ENCODE assay signal across 9 mouse cellular contexts in the genomic region with DNA sequence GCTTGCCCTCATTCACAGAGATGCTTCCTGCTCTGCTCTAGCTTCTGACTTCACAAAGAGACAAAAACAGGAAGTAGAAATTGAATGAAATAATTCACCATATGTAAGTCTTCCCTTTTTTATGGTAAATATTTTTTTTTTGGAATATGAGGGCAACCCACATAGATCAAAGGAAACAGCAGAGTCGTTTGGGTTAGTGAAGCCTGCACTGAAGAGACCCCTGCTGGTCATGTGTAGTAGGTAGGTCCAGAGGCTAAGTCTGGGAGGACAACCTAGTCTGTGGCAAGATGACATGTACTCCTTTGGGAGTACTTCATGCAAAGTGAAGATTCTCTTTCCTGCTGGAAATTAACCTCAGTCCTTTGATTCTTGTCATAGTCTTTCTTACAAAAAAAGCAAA. TPM values are rescaled to one million over a fixed set of nuclear protein-coding genes. Genes with fewer than 3 reads are reported as not detected.
DNase-seq lines count a peak whose midpoint lies in the region; ATAC-seq lines count a peak whose summit lies in the region.
"Had no signal": no experiment of that assay in that cellular context is flagged by ENCODE, and none has a peak within 500 bp of the region (broad histone marks: within the 10 kb centered on the region; RNA-seq: fewer than 3 reads in every experiment).

No protein-coding gene starts in this region.

- H3K4me1 ChIP-seq in kidney, embryonic 15.5 days, result 0 out of 2 replicates have a peak, but pooled peaks cover 2% of the 10 kb centered on the region
- H3K4me1 ChIP-seq in neural tube, embryonic 15.5 days, result no peaks in the 10 kb centered on the region
- H3K4me1 ChIP-seq: limb, embryonic 12.5 days had no signal

- H3K4me2 ChIP-seq in kidney, embryonic 15.5 days, result no peak overlapping the region
- no peak overlapping the region for H3K4me2 ChIP-seq in neural tube, embryonic 15.5 days
- H3K4me2 ChIP-seq: limb, embryonic 12.5 days had no signal

- no peaks in the 10 kb centered on the region for H3K27me3 ChIP-seq in kidney, embryonic 15.5 days
- H3K27me3 ChIP-seq in neural tube, embryonic 15.5 days (replicated peaks), result no peaks in the 10 kb centered on the region

- H3K9ac ChIP-seq in kidney, embryonic 15.5 days, result no peak overlapping the region
- no peak overlapping the region for H3K9ac ChIP-seq in neural tube, embryonic 15.5 days (replicated peaks)
- H3K9ac ChIP-seq: limb, embryonic 12.5 days had no signal

- no peak overlapping the region for H3K27ac ChIP-seq in kidney, embryonic 15.5 days
- no peak overlapping the region for H3K27ac ChIP-seq in neural tube, embryonic 15.5 days (replicated peaks)
- H3K27ac ChIP-seq: limb, embryonic 12.5 days had no signal

- ATAC-seq in kidney, embryonic 15.5 days (replicated peaks; ENCODE audit: low FRiP score), result no peak; the same call in 1 of the 2 replicates
- ATAC-seq in activated CD4-positive, CD25-positive, alpha-beta regulatory T cell, adult 4 months, result peak; percentile 90
- ATAC-seq in hematopoietic stem cell, adult 5-6 weeks (replicated peaks in 1 of 2; ENCODE audit: insufficient read depth in 1 of 2, low FRiP score in 2 of 2, low TSS enrichment in 1 of 2, low read depth in 1 of 2, poor library complexity in 2 of 2, severe bottlenecking in 2 of 2), result peak; percentile 92 to 94
- no peak for ATAC-seq in neural tube, embryonic 15.5 days (ENCODE audit: low FRiP score)

- H3K9me3 ChIP-seq in kidney, embryonic 15.5 days (replicated peaks), result no peaks in the 10 kb centered on the region
- no peaks in the 10 kb centered on the region for H3K9me3 ChIP-seq in neural tube, embryonic 15.5 days (replicated peaks)
- H3K9me3 ChIP-seq: limb, embryonic 12.5 days had no signal

- H3K4me3 ChIP-seq in kidney, embryonic 15.5 days (replicated peaks), result no peak overlapping the region
- H3K4me3 ChIP-seq in neural tube, embryonic 15.5 days (replicated peaks), result no peak overlapping the region
- H3K4me3 ChIP-seq: limb, embryonic 12.5 days had no signal

- 6% methylated on average over 1 of the region's 1 CpGs for WGBS in kidney, embryonic 15.5 days
- 3% methylated on average over 1 of the region's 1 CpGs for WGBS in neural tube, embryonic 15.5 days

- DNase-seq in kidney, adult 8-10 months, result peak; percentile 34 to 42
- peak; percentile 53 for DNase-seq in lung, postnatal 25 days (ENCODE audit: low spot score)
- DNase-seq in right cerebral cortex, adult 2 months (ENCODE audit: low spot score in 2 of 2), result no peak
- DNase-seq in urinary bladder, postnatal 10 days (ENCODE audit: low spot score), result no peak

- no peaks in the 10 kb centered on the region for H3K36me3 ChIP-seq in kidney, embryonic 15.5 days
- no peaks in the 10 kb centered on the region for H3K36me3 ChIP-seq in neural tube, embryonic 15.5 days
- H3K36me3 ChIP-seq: limb, embryonic 12.5 days had no signal

RNA-seq across cellular contexts. Expression of a gene that starts 5.1 kb away (rescaled TPM):
- polyA plus RNA-seq in kidney, embryonic 15.5 days (2015; fragmentation: Nextera tagmentation; extraction: Ambion mirVana), result 95.2 and 103 TPM in 2 replicates
- 10 to 100 TPM; 31.9 to 33.2 TPM for polyA plus RNA-seq in activated CD4-positive, CD25-positive, alpha-beta regulatory T cell, adult 4 months (2017; shearing (Covaris generic))
- total RNA-seq in hematopoietic stem cell, adult 5-6 weeks (2017), result 101 and 115 TPM in 2 replicates
- 95.7 and 97.8 TPM in 2 replicates for polyA plus RNA-seq in neural tube, embryonic 15.5 days (2015; fragmentation: Nextera tagmentation; extraction: Ambion mirVana)

RNA-seq across cellular contexts. Expression of a gene that starts 5.7 kb away (rescaled TPM):
- 1.1 and 1.2 TPM in 2 replicates for polyA plus RNA-seq in kidney, embryonic 15.5 days (2015; fragmentation: Nextera tagmentation; extraction: Ambion mirVana)
- polyA plus RNA-seq in activated CD4-positive, CD25-positive, alpha-beta regulatory T cell, adult 4 months (2017; shearing (Covaris generic)), result not detected
- total RNA-seq in hematopoietic stem cell, adult 5-6 weeks (2017), result 2.2 TPM in 1 of 2 replicates, not detected in the other
- 1.0 and 1.4 TPM in 2 replicates for polyA plus RNA-seq in neural tube, embryonic 15.5 days (2015; fragmentation: Nextera tagmentation; extraction: Ambion mirVana)

RNA-seq across cellular contexts. Expression of a gene that starts 27.3 kb away (rescaled TPM):
- not detected in 2 replicates for polyA plus RNA-seq in kidney, embryonic 15.5 days (2015; fragmentation: Nextera tagmentation; extraction: Ambion mirVana)
- polyA plus RNA-seq in activated CD4-positive, CD25-positive, alpha-beta regulatory T cell, adult 4 months (2017; shearing (Covaris generic)), result not detected
- not detected in 2 replicates for total RNA-seq in hematopoietic stem cell, adult 5-6 weeks (2017)
- not detected in 2 replicates for polyA plus RNA-seq in neural tube, embryonic 15.5 days (2015; fragmentation: Nextera tagmentation; extraction: Ambion mirVana)
- polyA plus RNA-seq: limb, embryonic 12.5 days had no signal

RNA-seq across cellular contexts. Expression of a gene that starts 32.6 kb away (rescaled TPM):
- polyA plus RNA-seq in kidney, embryonic 15.5 days (2015; fragmentation: Nextera tagmentation; extraction: Ambion mirVana), result 0.30 and 0.49 TPM in 2 replicates
- polyA plus RNA-seq in activated CD4-positive, CD25-positive, alpha-beta regulatory T cell, adult 4 months (2017; shearing (Covaris generic)), result under 1 TPM in 1 of 2 experiments, not detected in 1; 0.37 TPM
- not detected in 2 replicates for total RNA-seq in hematopoietic stem cell, adult 5-6 weeks (2017)
- polyA plus RNA-seq in neural tube, embryonic 15.5 days (2015; fragmentation: Nextera tagmentation; extraction: Ambion mirVana), result 0.18 TPM in 1 of 2 replicates, not detected in the other

RNA-seq across cellular contexts. Expression of a gene that starts 36.2 kb away (rescaled TPM):
- polyA plus RNA-seq in kidney, embryonic 15.5 days (2015; fragmentation: Nextera tagmentation; extraction: Ambion mirVana), result not detected in 2 replicates
- polyA plus RNA-seq in activated CD4-positive, CD25-positive, alpha-beta regulatory T cell, adult 4 months (2017; shearing (Covaris generic)), result not detected
- not detected in 2 replicates for total RNA-seq in hematopoietic stem cell, adult 5-6 weeks (2017)
- not detected in 2 replicates for polyA plus RNA-seq in neural tube, embryonic 15.5 days (2015; fragmentation: Nextera tagmentation; extraction: Ambion mirVana)
- polyA plus RNA-seq: limb, embryonic 12.5 days had no signal

Comparison
In these comparisons a context has a peak if more than half of its experiments do, and no peak if none do; other contexts are left out.
1. DNase-seq: peak in kidney, adult 8-10 months (2 of 2) and lung, postnatal 25 days (single experiment); none in right cerebral cortex, adult 2 months (0 of 2) and urinary bladder, postnatal 10 days (single experiment).
2. ATAC-seq: peak in activated CD4-positive, CD25-positive, alpha-beta regulatory T cell, adult 4 months (single experiment) and hematopoietic stem cell, adult 5-6 weeks (2 of 2); none in kidney, embryonic 15.5 days (single experiment) and neural tube, embryonic 15.5 days (single experiment).